Mouse (Mus musculus) activated CD4-positive, CD25-positive, alpha-beta regulatory T cell (primary cell): Measurements from ENCODE around the gene Tbc1d10c. TPM values are rescaled to one million over a fixed set of nuclear protein-coding genes. Genes with fewer than 3 reads are reported as not detected.

Experiments
- polyA plus RNA-seq, 2 experiments: library from polyadenylated mRNA; unstranded; fragments of 100-300 nt; shearing (Covaris generic); gene quantifications; one replicate each; pipeline ENCODE4 v1.2.1; 2017

Gene Tbc1d10c
- 100 to 1,000 TPM; 624 to 764 TPM for polyA plus RNA-seq

GRCm38 (mm10) chr19:4190831-4191334 lies at the start of gene Tbc1d10c:
TSS of gene Tbc1d10c (minus strand) at chr19:4191284.

GRCm38 (mm10) chr19:4231253-4232185 lies 40.4 kb upstream of the Tbc1d10c start, which contains the start of gene Pold4:
TSS of gene Pold4 (plus strand) at chr19:4231899.

GRCm38 (mm10) chr19:4214071-4214770 lies 23.1 kb upstream of the Tbc1d10c start, which contains the start of the genes Clcf1 and AC109138.7:
TSS of gene Clcf1 (plus strand) at chr19:4214238.
TSS of gene AC109138.7 (plus strand) at chr19:4214357.

DNA sequence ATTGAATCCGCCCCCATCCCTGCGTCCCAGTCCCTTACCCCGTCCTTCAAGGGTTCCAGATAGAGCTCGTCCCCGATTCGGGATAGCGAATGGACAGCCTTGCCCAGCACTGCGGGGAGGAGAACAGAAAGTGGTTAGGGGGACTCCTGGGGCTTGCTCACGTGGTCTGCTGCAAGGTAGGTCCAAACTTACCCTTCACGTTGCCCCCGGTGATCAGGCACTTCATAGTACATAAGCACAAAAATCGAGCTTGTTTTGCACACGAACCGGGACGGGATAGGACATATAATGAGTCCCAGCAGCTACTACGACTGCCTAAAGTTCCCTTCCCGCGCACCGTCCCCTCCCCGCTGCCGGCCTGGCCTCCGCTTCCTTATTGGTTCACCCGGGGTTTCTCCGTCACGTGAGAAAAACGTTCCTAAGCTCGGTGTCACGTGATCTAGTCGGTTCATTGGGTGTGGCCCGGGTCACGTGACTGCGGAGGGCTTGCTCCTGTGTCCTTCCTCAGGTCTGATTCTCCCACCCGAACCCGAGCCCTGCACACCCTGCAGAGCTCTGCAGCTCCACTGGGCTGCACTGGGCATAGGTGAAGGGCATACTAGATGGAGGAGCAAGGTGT lies 10.3 kb upstream of the Tbc1d10c start, which contains the start of gene Rad9a:
Gene Rad9a (minus strand): TSS at position 372 of the 619 bp plus-strand sequence.

DNA sequence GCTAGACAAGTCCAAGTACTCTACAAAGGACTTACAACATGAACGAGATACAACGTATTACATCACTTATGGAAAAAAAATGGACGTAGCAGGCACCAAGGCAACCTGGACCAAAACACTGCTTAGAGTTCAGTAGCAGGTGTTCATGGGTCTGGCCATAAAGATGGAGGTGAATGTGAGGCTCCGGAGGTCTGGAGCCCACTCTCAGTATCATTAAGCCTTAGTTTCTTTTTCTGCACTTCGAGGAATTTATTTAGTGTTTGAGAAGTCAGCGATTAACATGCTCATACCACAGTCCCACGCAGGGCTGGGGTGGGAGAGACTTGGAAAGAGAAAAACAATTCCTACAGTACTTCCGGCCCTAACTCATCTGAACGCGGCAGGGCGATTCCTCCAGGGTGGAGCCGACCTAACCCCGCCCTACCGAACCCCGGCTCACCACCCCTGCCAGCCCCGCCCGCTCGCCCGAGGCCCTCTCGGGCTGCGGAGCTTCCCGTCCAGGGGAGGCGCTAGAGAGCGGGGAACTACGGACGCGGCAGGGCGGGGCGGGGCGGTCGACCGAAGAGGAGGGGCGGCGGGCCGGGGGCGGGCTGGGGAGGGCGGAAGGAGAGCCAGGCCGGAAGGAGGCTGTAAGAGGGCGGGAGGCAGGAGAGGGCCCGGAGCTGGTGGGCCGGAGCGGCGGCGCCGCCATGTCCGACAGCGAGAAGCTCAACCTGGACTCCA lies 605 bp upstream of the Tbc1d10c start, which contains the start of gene Ppp1ca:
Gene Ppp1ca (plus strand): TSS at position 538 of the 723 bp plus-strand sequence.

DNA sequence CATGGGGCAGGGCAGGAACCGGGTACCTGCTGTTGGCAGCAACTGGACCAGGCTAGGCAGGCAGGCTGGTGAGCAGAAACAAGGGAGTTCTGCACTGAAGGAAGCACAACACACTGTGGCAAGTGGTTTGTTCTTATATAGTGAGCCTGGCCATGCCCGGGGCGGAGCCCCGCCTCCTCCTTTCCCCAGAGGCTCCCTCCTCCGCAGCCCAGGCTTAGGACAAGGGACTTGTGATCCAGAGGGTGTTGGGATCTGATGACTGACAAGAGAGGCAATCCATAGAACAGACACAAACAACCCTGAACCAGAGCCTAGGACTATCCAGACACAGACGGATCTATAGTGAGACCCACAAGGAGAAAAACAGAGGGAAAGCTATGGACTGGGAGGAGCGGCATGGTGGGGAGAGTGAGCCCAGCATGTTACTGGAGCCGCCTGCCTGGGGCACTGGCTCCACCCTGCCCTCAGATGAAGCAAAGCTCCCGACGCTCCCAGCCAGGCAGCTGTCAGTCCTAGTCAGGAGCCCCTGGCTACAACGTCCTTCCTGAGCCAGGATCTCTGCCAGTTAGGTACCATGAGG lies 15.6 kb downstream of the Tbc1d10c start, which contains the start of gene Carns1:
Gene Carns1 (minus strand): TSS at position 112 of the 580 bp plus-strand sequence.

GRCm38 (mm10) chr19:4162646-4163542 lies 28.2 kb downstream of the Tbc1d10c start, which contains the start of gene Rps6kb2:
TSS of gene Rps6kb2 (minus strand) at chr19:4163354.

GRCm38 (mm10) chr19:4153232-4153654 lies 37.8 kb downstream of the Tbc1d10c start, which contains the start of gene Ptprcap:
TSS of gene Ptprcap (plus strand) at chr19:4153604.

DNA sequence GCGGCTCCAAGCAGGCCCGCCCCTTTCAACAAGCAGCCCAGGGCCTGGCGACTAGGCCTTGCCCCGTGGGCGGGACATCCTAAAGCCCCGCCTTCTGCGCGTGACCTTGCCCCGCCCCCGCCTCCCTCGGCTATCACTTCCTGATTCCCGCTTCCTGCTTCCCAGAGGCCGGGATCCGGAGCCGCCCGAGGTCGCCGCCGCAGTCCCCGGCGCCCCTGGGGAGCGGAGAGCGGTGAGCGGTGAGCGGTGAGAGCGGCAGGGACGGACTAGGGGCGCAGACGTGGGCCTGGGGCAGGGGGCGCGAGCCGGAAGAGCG lies 42.6 kb downstream of the Tbc1d10c start, which contains the start of gene Coro1b:
Gene Coro1b (plus strand): TSS at position 129 of the 316 bp plus-strand sequence.

GRCm38 (mm10) chr19:4143759-4144268 lies 47.3 kb downstream of the Tbc1d10c start, which contains the start of gene Cabp4:
TSS of gene Cabp4 (minus strand) at chr19:4144033.

DNA sequence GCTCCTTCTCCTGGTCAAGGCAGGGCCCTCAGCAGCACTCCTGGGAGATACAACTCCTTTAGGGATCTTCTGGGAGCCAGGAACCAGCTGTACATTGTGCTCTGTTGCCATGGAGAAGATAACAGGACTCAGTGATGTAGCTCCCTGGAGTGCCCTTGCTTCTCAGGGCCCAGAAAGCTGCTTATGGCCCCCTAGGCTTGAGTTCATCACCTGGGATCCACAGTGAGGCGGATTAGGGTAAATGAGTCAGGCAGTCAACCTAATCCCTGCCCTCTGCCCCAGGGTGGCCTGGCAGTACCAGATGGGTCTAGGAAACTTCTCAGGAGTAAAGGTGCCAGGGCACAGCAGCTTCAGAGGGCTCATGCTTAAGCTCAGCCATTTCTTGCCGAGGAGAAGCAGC lies 51.6 kb downstream of the Tbc1d10c start, which contains the start of gene Gpr152:
Gene Gpr152 (plus strand): TSS at position 342 of the 400 bp plus-strand sequence.

Other genes with a start within 250 kb of the Tbc1d10c start
- under 1 TPM in 1 of 2 experiments, not detected in 1; 0.20 TPM for gene Aldh3b3, start 232.6 kb downstream of the Tbc1d10c start, polyA plus RNA-seq
- not detected for gene Aldh3b2, start 219.0 kb downstream of the Tbc1d10c start, polyA plus RNA-seq
- gene Acy3, start 204.7 kb downstream of the Tbc1d10c start, polyA plus RNA-seq, result under 1 TPM in 1 of 2 experiments, not detected in 1; 0.66 TPM
- under 1 TPM in 1 of 2 experiments, not detected in 1; 0.12 TPM for gene Tbx10, start 198.5 kb downstream of the Tbc1d10c start, polyA plus RNA-seq
- 10 to 100 TPM; 11.5 to 24.3 TPM for gene Nudt8, start 190.7 kb downstream of the Tbc1d10c start, polyA plus RNA-seq
- 1 to 10 TPM in 1 of 2 experiments, under 1 TPM in 1; 0.42 to 2.4 TPM for gene Gm49405, start 190.7 kb downstream of the Tbc1d10c start, polyA plus RNA-seq
- gene Doc2g, start 188.0 kb downstream of the Tbc1d10c start, polyA plus RNA-seq, result 1 to 10 TPM in 1 of 2 experiments, under 1 TPM in 1; 0.52 to 4.1 TPM
- gene Ndufv1, start 178.5 kb downstream of the Tbc1d10c start, polyA plus RNA-seq, result 100 to 1,000 TPM; 134 to 170 TPM
- 100 to 1,000 TPM; 602 to 648 TPM for gene Gstp1, start 153.3 kb downstream of the Tbc1d10c start, polyA plus RNA-seq
- 10 to 100 TPM in 1 of 2 experiments, 1 to 10 TPM in 1; 2.0 to 12.8 TPM for gene Gstp2, start 145.3 kb downstream of the Tbc1d10c start, polyA plus RNA-seq
- 100 to 1,000 TPM; 132 to 137 TPM for gene Gstp3, start 131.7 kb downstream of the Tbc1d10c start, polyA plus RNA-seq
- gene Cabp2, start 109.7 kb downstream of the Tbc1d10c start, polyA plus RNA-seq, result not detected
- gene Cdk2ap2, start 94.1 kb downstream of the Tbc1d10c start, polyA plus RNA-seq, result 100 to 1,000 TPM; 721 to 747 TPM
- gene Pitpnm1, start 91.3 kb downstream of the Tbc1d10c start, polyA plus RNA-seq, result 100 to 1,000 TPM; 256 to 279 TPM
- 100 to 1,000 TPM; 195 to 206 TPM for gene Aip, start 65.4 kb downstream of the Tbc1d10c start, polyA plus RNA-seq
- not detected for gene Gpr152, start 51.5 kb downstream of the Tbc1d10c start, polyA plus RNA-seq
- gene Cabp4, start 47.3 kb downstream of the Tbc1d10c start, polyA plus RNA-seq, result under 1 TPM; 0.16 to 0.52 TPM
- gene Coro1b, start 42.7 kb downstream of the Tbc1d10c start, polyA plus RNA-seq, result 100 to 1,000 TPM; 293 to 521 TPM
- 1,000 to 10,000 TPM; 1,707 to 1,870 TPM for gene Ptprcap, start 37.7 kb downstream of the Tbc1d10c start, polyA plus RNA-seq
- gene Rps6kb2, start 27.9 kb downstream of the Tbc1d10c start, polyA plus RNA-seq, result 10 to 100 TPM; 43.4 to 45.2 TPM
- gene Carns1, start 15.8 kb downstream of the Tbc1d10c start, polyA plus RNA-seq, result 10 to 100 TPM; 11.8 to 20.0 TPM
- gene Ppp1ca, start 781 bp upstream of the Tbc1d10c start, polyA plus RNA-seq, result 1,000 to 10,000 TPM; 1,254 to 1,335 TPM
- gene Rad9a, start 10.4 kb upstream of the Tbc1d10c start, polyA plus RNA-seq, result 10 to 100 TPM; 43.8 to 69.5 TPM
- 10 to 100 TPM; 20.4 to 31.3 TPM for gene Clcf1, start 23.0 kb upstream of the Tbc1d10c start, polyA plus RNA-seq
- gene AC109138.7, start 23.1 kb upstream of the Tbc1d10c start, polyA plus RNA-seq, result not detected
- 100 to 1,000 TPM; 124 to 142 TPM for gene Pold4, start 40.6 kb upstream of the Tbc1d10c start, polyA plus RNA-seq
- gene Ssh3, start 77.9 kb upstream of the Tbc1d10c start, polyA plus RNA-seq, result 1 to 10 TPM in 1 of 2 experiments, under 1 TPM in 1; 0.61 to 1.4 TPM
- 1 to 10 TPM; 3.2 to 8.3 TPM for gene Ankrd13d, start 91.9 kb upstream of the Tbc1d10c start, polyA plus RNA-seq
- gene Grk2, start 114.9 kb upstream of the Tbc1d10c start, polyA plus RNA-seq, result 100 to 1,000 TPM; 351 to 389 TPM
- 10 to 100 TPM; 51.4 to 63.5 TPM for gene Kdm2a, start 207.0 kb upstream of the Tbc1d10c start, polyA plus RNA-seq
- 10 to 100 TPM in 1 of 2 experiments, not detected in 1; 11.2 TPM for gene Rhod, start 248.1 kb upstream of the Tbc1d10c start, polyA plus RNA-seq